Mouse (Mus musculus) heart, postnatal 36 days (tissue): ENCODE measurements around the gene Ppard. TPM values are rescaled to one million over a fixed set of nuclear protein-coding genes. Genes with fewer than 3 reads are reported as not detected.
"Not testable (repeated sequence)": the region's sequence is repeated elsewhere in the genome, so short reads cannot be mapped to it uniquely, and the experiment has no call there.

Experiments used
- DNase-seq, 2 experiments: peaks; one replicate each; pipeline ENCODE4 v3.0.0; 2021 to 2022
- intact Hi-C: fragments of 180-260 bp; cut with DNase I; formaldehyde crosslinking; loops from one replicate; pipeline ENCODE4 v1.15.1; 2025
- total RNA-seq, 2 experiments: library from RNA; stranded (reverse); gene quantifications; 2 replicates each; pipeline ENCODE4 v1.2.3; 2021

Ppard gene
- total RNA-seq, 2 experiments from 2014 or later = 33.3 to 40.1 TPM

- intact Hi-C loops = loop anchor here (10.0 kb wide), 1 partner anchor 302 kb away; no protein-coding TSS in a partner anchor
- DNase-seq = not testable (repeated sequence)
Observed at GRCm38 (mm10) chr17:28222463-28222862, 10.0 kb upstream of the Ppard start.

GRCm38 (mm10) chr17:28223561-28224391, 8.7 kb upstream of the Ppard start:
- peak; percentile 86 to 87 for DNase-seq
- intact Hi-C loops = loop anchor here (2.0 to 10.0 kb wide), 2 partner anchors 17 to 301 kb away; partner anchors contain the start of gene Def6

DNA sequence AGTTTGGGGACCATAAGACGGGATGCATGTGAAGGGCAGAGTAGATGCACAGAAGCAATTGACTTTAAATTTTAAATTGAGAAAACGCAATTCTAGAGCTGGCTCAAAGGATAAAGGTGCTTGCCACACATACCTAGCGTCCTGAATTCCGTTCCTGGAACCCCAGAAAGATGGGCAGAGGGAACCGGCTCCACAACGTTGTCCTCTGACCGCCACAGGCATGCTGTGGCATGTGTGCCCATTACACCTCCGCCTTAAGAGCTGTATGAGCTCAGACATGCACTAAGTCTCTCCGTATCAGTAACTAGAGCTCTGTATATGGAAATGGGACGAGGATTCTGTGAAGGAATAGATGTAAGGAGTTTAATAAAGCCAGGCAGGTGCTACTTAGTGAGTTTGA, 7.9 kb upstream of the Ppard start:
- intact Hi-C loops = loop anchor here (2.0 to 10.0 kb wide), 3 partner anchors 18 to 300 kb away; partner anchors contain the start of genes Def6 and Tulp1
- DNase-seq = no peak

DNA sequence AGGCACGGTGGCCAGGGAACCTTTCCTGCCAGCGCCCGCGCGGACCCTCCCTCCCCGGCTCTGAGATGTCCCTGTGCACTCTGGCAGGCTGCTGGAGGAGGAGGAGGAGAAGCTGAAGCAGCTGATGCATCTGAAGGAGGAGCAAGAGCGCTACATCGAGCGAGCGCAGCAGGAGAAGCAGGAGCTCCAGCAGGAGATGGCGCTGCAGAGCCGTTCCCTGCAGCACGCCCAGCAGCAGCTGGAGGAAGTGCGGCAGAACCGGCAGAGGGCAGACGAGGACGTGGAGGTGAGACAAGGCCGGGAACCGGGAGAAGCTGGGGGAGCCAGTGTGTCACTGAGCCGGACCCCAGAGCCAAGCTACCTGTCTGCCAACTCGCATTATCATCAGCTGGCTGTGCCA, 6.5 kb upstream of the Ppard start:
- peak; percentile 91 to 93 for DNase-seq
- intact Hi-C loops = loop anchor here (1.0 to 10.0 kb wide), 3 partner anchors 82 to 299 kb away; partner anchors contain the start of gene Tulp1

DNA sequence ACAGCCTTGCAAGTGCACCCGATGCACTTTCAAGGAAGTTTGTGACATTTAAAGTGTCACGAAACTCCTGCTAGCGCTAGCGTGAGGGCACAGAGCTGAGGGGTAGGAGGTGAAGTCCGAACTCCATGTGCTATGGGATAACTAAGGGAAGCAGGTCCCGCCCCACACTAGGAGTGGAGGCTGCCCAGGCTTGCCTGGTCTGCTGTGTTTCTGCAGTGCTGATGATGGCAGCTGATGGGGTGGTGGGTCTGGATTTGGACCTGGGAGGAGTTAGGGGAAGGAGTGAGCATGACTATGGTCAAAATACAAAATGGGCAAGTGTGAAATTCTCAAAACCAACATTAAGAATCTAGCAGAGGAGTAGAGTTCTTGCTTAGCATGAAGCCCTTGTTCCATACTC, 2.0 kb upstream of the Ppard start:
- intact Hi-C loops = no loop called here
- no peak for DNase-seq

DNA sequence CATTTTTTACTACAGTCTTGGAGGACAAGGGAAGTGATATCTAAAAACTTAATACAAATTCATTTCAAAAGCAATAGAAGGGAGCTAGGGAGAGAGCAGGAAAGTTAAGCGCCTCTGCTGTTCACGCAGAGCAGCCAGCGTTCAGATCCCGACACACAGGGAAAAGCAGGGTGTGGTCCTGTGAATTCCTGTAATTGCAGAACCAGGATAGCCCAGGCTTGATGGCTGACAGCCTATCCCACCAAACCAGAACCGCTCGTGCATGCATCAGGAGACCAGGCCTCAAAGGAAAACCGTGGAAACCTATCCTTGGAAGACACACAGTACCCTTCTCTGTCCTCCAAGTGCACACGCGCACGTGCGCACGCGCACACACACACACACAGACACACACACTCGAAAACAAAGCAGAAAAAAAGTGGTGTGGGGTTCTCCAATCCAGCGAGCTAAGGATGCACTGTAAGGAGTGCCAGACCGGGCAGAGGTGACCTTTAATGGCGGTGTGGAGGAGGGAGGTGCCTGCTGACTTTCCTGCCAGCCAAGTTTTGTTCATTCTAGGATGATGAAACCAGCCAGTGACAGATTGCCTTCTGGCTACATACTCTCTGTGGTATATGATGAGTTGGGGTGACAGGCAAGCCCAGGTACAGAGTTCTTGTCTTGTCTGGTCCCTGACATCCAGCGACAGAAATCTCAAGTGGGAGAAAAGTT, 1.3 kb upstream of the Ppard start:
- DNase-seq = no peak
- intact Hi-C loops = no loop called here

DNA sequence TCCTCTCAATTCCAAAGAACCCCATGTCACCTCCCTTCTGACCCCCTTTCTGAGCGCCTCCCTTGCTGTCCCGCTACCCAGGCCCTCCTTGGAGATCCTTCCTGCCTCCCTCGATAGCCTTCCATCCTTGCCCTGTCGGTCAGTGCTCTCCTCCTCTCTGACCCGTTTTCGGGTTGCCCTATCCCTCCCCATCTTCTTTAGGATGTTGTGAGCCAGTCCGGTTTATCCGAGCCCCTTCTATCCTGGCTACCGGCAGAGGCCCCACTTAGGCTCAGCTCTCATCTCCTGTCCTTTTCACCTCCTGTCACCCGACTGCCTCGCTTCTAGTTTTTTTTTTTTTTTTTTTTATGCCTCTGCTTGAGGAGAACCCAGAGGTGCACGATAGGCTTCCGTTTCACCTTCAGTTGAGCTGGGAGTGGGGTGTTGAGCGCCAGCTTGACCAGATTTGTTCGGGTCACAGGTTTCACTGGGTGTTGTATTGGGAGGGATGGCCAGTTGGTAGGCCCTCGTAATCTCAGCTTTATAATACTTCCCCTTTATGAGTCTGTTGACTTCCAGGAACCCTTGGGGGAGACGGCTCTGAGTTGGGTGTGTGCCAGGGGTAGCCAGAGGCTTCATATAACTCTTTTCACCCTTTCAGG, 711 bp downstream of the Ppard start:
- DNase-seq = peak; percentile 43 to 59
- intact Hi-C loops = no loop called here

GRCm38 (mm10) chr17:28234641-28235040, 2.1 kb downstream of the Ppard start:
- intact Hi-C loops = loop anchor here (2.0 kb wide), 1 partner anchor 14 kb away; no protein-coding TSS in a partner anchor
- no peak for DNase-seq

DNA sequence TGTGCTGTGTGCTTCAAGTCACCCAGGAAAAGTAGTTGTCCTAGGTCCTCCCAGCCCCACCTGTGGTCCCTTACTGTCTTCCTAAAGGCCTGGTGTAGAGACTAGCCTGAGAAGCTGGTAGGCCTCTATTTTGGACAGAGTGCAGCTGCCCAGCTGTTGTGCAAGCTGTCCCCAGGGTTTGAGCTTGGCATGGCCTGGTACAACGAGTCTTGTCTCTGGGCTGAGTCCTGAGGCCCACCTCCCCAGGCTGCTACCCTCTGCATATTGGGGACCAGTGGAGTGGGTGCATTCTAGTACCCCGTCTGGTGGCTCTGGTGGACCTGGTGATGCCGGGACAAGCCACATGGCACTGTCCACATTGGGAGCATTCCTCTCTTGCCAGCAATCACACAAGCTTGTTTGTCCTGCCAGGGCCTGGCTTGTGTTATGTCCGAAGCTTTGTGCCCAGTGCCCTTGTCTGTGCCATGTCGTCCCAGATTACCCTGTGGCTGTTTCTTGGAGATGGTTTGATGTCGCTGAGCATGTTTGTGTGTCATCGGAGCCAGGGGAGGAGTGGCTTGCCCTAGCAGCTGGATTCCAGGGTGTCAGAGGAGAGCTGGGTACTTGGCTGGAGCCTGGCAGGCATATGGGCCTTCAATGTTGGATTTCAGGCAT, 3.6 kb downstream of the Ppard start:
- peak; percentile 36 to 63 for DNase-seq
- intact Hi-C loops = loop anchor here (2.0 kb wide), 1 partner anchor 13 kb away; no protein-coding TSS in a partner anchor

DNA sequence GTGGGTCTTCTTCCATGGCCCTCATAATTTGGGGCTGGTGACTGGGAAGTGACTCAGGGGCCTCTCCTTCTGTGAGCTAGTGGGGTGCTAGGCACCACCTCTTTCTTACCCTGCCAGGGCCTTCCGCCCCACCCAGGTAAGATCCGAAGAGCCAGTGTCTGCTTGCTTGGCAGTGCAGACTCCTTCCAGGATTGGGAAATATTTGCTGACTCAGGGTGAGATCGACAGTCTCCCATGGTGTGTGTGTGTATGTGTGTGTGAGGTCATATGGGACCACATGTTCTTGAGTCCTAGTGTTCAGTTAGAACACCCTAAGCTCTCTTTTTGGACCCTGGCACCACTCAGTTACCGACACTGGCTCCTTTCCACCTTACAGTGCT, 4.1 kb downstream of the Ppard start:
- intact Hi-C loops = no loop called here

DNA sequence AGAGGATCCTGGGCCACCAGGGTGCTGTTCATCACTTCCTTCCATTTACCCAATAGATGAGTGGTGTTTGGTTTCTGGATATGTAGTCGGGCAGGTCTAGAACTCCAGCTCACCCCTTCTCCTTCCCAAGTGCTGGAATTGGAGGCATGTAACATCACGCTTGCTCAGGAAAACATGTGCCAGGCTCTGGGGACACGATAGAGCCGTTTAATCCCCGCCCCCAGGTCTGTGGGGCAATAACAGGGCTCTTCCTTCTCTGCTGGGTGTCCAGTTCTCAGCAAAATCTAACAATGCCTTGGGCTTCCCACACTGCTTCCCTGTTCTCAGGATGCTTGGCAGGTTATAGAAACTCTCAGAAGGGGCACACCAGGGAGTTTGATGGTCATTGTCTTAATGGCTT, 4.9 kb downstream of the Ppard start:
- intact Hi-C loops = no loop called here
- DNase-seq = no peak

More for the DNA sequence above, 4.1 kb downstream of the Ppard start:
- DNase-seq = no peak

DNA sequence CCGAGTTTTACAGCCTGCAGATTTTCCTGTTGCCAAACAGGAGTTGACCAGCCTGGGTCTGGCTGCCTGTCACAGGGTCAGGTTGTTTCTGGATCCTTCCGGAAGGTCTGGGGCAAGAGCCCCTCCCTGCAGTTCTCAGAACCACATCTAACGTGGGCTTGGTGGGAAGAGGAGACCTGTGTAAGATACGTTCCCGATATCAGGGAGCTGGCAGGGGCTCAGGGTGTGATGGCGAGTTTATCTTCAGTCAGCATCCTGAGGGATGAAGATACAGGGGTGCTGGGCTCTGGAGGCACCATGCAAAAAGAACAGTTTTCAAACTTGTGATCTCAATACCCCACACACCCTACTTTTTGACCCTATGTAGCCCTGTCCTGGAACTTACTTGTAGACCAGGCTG, 5.4 kb downstream of the Ppard start:
- no peak for DNase-seq

DNA sequence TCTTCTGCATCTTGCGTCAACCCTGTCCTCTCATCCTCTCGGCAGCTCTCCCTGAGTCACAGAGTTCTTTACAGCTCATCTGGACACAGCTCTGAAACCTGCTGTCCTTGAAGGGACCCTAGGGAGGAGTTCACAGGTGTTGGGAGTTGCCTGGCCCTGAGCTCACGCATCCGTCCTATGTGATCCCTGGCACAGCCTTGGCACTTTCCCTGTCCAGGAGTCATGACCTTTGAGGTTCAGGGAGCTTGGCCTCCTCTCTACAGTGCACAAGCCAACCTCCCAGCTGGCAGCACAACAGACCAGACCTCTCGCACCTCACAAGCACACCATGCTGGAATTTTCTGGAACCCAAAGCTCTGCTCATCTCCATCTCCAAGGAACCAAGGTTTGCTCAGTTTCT, 8.3 kb downstream of the Ppard start:
- intact Hi-C loops = no loop called here
- no peak for DNase-seq

More for the DNA sequence above, 5.4 kb downstream of the Ppard start:
- intact Hi-C loops = no loop called here

- DNase-seq = no peak
- intact Hi-C loops = no loop called here
Observed at GRCm38 (mm10) chr17:28242296-28242695, 9.8 kb downstream of the Ppard start.

DNA sequence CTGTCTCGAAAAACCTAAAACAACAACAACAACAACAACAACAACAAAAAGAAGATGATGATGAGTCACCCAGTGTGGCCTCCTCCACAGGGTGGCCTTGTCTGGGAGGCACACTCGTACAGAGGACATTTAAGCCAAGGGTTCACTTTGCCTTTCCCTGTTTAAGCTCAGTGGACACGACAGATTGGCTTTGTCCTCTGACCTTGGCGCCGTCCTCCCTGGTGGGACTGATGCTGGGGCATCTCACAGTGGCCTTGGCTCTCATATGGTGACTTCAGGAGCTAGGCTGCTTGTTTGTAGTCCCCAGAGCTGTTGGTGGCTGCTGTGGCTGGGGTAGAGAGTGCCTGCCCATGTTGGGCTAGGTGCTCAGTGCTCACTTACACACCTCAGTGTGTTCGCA, 11.7 kb downstream of the Ppard start:
- intact Hi-C loops = no loop called here
- DNase-seq = no peak

DNA sequence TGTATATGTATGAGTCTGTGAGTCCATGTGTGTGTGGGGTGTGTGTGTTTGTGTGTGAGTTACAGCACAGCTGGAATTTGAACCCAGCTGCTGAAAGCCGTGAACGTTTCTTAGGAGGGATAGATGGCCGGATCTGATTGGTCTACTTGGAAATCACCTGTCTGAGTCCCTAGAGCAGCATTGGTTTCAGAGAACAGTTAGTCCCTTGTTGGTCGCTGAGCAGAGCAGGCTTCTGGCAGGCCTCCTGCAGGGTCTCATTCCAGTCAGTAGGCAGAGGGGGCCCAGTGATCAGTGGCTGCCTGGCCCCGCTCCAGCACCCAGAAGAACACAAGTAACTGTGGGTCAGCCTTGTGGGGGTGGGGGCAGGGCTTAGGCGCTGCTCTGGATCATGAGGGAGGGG, 12.2 kb downstream of the Ppard start:
- no peak for DNase-seq
- intact Hi-C loops = no loop called here

DNA sequence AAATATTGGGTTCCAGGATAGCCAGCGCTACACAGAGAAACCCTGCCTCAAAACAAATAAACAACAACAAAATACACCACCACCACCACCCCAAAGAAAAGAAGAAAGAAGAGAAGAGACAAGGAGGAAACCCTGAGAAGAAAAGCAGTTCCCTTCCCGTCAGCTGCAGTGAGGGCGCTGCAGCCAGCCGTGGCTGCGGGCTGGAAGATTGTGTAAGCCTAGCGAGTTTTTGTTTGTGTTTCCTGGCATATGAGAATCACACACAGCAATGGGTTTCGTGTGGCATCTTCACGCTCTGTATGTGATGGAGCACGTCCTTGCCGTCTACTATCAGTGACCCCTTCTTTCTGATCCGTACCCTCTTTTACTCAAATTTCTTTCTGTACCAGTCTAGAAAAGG, 14.1 kb downstream of the Ppard start:
- intact Hi-C loops = no loop called here
- no peak for DNase-seq

DNA sequence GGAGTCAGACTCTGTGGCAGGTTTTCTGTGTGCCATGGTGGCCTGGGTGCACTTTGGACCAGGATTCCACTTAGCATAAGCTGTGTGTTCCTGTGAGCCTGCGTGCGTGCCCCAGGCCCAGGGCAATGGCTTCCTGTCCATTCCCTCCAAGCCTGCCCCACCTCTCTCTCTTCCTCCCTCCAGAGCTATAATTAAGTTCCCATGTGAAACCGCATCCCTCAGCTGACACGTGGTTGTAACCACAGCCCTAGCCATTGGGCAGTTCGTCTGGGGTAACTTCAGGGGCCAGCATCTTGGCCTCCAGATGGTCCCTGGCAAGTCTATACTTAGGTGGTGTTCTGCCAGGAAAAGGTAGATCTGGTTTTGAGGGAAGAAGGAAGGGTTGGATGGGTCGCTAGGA, 15.1 kb downstream of the Ppard start:
- intact Hi-C loops = loop anchor here (2.0 kb wide), 1 partner anchor 13 kb away; no protein-coding TSS in a partner anchor
- DNase-seq = peak in 1 of 2 experiments; percentile 51

DNA sequence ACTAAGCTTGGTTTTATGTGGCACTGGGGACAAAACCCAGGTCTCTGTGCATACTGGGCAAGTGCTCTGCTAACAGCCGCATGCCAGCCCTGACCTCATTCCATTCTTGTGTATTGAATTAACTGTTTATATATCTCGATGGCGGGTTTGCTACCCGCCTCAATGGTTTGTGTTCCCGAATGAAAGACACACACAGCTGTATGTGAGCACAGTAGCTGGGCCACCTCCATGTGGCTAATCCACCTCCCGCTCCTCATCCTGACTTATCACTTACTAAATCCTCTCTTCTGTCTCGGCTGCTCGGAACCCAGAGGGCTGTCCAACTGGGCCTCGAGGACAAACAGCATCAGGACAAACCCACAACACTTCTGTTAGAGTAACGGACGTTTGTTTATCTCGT, 16.6 kb downstream of the Ppard start:
- DNase-seq = no peak

DNA sequence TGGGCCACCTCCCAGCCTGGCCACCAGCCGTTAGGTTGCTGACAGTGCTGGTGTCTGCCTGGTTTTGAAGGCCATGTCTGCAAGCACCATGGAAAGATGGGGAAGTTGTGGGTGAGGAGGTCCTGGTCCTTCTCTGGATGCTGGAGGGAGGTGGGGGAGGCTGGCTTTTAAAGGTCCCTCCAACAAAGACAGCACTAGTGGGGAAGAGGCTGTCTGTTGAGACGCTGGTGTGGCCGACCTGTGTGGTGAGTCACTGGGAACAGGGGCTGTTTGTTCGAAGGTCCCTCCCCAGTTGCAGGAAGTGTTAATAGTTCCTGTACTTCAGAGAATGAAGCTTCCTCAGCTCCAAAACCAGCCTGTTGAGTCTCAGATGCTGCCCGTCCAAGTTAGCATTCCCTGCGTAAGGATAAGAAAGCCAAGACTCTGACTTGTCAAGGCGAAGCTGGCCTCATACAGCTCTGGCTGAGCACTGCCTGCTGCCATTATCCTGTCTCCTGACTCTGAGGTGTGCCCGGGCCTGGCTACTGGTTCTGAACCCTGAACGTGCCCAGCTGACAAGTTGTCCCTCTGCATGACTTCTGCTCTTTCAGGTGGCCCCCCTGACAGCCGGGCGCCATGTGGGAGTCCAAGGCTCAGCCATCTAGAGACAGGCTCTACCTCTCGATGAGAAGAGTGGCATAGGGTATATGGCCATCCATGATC, 19.2 kb downstream of the Ppard start:
- intact Hi-C loops = no loop called here

More for the DNA sequence above, 16.6 kb downstream of the Ppard start:
- intact Hi-C loops = loop anchor here (2.0 kb wide), 1 partner anchor 14 kb away; no protein-coding TSS in a partner anchor

More for the DNA sequence above, 19.2 kb downstream of the Ppard start:
- no peak for DNase-seq
